Mouse (Mus musculus): ENCODE measurements around the gene Ccdc126.

The Ccdc126 gene

GRCm38 (mm10) chr6:49343737-49344469 lies 24.8 kb downstream of the Ccdc126 start:
- no peak for DNase-seq (ENCODE audit: low read depth, low spot score)

- no peak for DNase-seq (ENCODE audit: low read depth, low spot score)
Measured at GRCm38 (mm10) chr6:49349826-49350225, 30.8 kb downstream of the Ccdc126 start.

GRCm38 (mm10) chr6:49354613-49355012 lies 35.5 kb downstream of the Ccdc126 start:
- DNase-seq (ENCODE audit: low read depth, low spot score): no peak

- peak; percentile 23 for DNase-seq (ENCODE audit: low read depth, low spot score)
Measured at GRCm38 (mm10) chr6:49355171-49355570, 36.1 kb downstream of the Ccdc126 start.

- DNase-seq (ENCODE audit: low read depth, low spot score): peak; percentile 40
Measured at GRCm38 (mm10) chr6:49360420-49360819, 41.3 kb downstream of the Ccdc126 start.

- DNase-seq (ENCODE audit: low read depth, low spot score): peak; percentile 64
Measured at GRCm38 (mm10) chr6:49367159-49368054, 48.3 kb downstream of the Ccdc126 start, which contains the start of gene Fam221a. Gene Fam221a, plus strand, starts transcription at chr6:49367739.

- no peak for DNase-seq (ENCODE audit: low read depth, low spot score)
Measured at GRCm38 (mm10) chr6:49368212-49368611, 49.1 kb downstream of the Ccdc126 start.

- DNase-seq (ENCODE audit: low read depth, low spot score): no peak
Measured at GRCm38 (mm10) chr6:49372705-49373104, 53.6 kb downstream of the Ccdc126 start.

- peak; percentile 14 for DNase-seq (ENCODE audit: low read depth, low spot score)
Measured at GRCm38 (mm10) chr6:49373943-49374342, 54.9 kb downstream of the Ccdc126 start.

- no peak for DNase-seq (ENCODE audit: low read depth, low spot score)
Measured at GRCm38 (mm10) chr6:49378328-49378727, 59.3 kb downstream of the Ccdc126 start.
